Mouse (Mus musculus): ENCODE data around the gene Elmo1. TPM values are rescaled to one million over a fixed set of nuclear protein-coding genes. Genes with fewer than 3 reads are reported as not detected.

Gene Elmo1
- polyA plus RNA-seq, 1 experiment = not detected

DNA sequence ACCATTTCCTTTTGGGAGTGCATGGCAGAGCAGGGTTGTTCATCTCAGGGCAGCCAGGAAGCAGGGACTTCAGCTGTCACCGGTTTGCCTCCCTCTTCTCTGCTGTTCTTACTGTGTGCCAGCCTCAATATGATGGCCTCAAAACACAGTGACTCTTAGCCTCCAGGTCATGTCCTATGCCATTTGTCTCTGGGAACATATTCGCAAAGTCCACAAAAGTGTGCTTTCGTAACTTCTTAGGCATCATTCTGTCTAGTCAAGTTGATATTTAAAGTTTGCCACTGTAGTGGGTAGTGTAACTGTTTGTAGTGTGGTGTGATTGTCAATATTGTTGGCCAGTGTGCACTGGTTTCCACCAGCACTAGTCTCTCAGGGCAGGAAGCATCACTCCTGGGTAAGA is 40.3 kb downstream of the Elmo1 start:
- TF ChIP-seq GATA1 (IDR thresholded peaks at IDR 0.05; ENCODE audit: low read length) = no peak

DNA sequence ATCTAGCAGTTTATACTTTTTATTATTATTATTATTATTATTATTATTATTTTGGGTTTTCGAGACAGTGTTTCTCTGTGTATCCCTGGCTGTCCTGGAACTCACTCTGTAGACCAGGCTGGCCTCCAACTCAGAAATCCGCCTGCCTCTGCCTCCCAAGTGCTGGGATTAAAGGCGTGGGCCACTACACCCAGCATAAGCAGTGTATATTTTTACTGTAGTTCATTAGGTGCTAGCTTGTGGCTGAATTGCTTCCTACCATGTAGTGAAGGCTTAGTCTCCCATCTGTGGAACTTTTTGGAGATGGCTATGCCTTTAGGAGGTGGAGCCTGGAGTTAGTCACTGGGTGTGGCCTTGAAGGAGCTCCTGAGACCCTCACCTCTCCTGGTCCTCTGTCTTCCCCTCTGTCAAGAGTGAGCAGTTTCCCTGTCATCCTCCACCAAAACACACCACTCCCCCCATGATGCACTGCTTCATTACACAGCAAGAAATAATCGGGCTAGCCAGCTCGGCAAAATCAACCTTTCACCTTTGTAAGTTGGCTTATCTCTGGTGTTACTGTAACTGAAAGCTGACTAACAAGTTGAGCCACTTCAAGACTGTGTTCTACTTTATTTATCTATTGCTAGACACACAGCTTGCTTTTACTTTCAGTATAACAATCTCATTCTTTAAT is 41.1 kb downstream of the Elmo1 start:
- TF ChIP-seq GATA1 (IDR thresholded peaks at IDR 0.05; ENCODE audit: low read length) = no peak

DNA sequence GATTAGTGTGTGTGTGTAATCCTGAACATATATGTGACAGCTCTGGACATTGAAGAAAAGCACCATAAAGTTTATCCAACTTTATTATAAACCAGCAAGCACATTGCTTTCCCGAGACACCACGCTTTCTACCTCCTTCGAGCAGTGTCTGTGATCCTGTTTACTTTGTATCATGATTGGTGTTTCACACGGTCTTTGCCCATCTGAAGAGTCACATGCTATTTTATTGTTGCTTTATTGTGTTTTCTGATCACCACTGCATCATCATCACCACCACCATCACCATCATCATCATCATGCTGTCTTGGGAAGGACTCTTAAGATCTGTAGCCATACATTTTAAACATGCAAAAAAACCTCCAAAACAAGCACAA is 41.6 kb downstream of the Elmo1 start:
- no peak for TF ChIP-seq GATA1 (IDR thresholded peaks at IDR 0.05; ENCODE audit: low read length)

DNA sequence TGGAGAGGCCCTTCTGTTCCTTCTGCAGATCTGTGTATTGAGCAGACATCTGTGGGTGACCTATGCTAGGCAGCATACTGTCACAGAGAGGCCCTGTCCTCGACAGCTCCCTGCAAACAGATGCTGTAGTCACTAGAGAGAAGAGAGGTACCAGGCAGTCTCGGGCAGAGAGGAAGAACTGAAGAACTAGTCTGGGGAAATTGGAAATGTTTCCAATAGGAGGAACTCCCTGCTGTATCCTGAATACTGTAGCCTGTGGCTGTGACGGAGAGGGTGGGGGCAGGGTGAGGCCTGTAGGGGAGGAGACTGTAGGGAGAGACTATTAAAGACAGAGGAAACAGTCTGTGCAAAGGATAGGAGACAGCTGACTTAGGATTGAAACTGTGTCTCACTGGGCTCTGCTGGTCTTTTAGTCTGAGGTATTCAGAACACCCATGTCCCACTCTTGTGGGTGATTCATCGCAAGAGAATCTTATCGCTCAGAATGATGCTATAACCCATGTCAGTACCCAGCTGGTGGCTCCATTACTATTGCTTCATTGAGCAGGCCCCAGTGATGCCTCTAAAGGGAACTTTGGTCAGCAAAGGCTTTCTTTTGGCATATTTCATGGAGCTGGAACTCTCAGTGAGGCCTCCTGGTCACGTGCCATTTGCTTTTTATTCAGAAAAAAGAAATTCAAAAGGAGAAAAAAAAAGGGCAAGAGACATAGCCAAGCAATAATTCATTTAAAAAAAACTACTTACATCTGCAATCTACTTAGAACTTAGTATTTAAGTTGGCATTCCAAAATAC is 43.4 kb downstream of the Elmo1 start:
- no peak for TF ChIP-seq GATA1 (IDR thresholded peaks at IDR 0.05; ENCODE audit: low read length)

DNA sequence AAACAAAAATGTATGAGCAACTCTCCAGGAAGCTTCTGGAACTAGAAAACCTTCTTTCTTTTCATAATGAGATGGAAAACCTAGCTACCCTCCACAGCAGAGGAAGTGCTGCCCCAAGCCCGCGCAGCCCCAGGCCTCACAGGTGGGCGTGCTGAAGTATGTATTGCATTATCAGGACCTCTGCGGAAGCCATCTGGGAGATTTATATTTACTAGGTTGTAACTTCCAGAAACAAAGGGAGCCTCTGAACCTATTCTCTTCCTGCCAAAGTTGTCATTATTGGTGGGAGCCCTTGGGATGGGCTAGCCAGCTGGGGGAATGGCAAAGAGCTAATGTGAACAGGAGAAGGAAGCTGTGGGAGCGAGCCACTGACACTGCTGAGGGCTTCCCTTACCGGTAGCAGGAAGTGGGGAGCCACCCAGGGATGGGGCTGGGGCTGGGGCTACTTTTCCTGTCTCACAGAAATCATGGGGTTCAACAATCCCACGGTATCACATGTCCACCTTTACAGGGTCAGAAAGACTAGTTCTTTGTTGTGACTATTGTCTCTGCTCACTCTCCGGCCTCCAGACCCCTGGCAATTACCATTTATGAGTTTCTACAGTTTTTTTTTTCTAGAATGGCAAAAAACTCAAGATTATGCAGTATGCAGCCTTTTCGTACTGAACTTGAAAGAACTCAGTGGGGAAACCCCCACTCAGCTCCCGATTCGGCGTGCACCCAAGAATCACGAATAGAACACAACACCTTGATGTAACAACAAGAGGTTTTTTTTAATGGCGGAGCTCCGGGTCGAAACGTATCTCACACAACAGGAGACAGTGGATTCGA is 44.2 kb downstream of the Elmo1 start:
- TF ChIP-seq GATA1 (IDR thresholded peaks at IDR 0.05; ENCODE audit: low read length) = no peak

DNA sequence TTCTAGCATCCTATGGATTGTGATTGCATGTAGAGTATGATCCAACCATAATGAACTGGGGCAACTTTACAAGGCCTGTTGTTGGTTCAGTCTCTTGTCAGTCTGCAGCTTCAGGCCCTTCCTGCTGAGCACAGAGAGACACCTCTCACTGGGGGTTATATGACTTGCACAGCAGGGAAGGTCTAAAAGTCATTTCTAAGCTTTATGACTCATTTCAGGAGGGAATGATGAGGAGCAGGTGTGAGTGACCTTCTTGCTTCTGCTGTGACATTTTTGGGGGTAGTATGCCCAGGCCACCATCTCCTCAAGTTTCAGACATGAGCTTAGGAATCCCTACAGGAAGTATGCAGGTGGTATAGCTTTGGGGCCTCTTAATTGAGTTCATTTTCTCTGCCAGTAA is 46.4 kb downstream of the Elmo1 start:
- TF ChIP-seq GATA1 (IDR thresholded peaks at IDR 0.05; ENCODE audit: low read length) = no peak

DNA sequence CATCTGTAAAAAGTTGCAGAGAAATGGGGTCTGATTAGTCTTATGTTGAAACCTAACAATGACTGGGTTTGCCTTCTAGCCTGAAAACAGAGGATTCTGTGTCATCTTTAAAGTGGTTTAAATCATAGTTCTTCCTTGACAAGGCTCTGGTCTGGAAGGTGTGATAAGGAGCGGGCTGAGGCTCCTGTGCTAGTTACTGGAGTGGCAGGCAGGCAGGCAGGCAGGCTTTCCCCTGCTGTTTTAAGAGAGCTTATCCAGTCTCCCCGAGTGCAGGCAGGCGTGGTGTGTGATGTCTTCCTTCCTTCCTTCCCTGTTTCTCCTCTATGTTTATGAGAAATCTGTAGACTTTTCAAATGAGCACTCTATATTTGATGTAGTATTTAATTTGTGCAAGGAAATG is 48.1 kb downstream of the Elmo1 start:
- TF ChIP-seq GATA1 (IDR thresholded peaks at IDR 0.05; ENCODE audit: low read length) = no peak

DNA sequence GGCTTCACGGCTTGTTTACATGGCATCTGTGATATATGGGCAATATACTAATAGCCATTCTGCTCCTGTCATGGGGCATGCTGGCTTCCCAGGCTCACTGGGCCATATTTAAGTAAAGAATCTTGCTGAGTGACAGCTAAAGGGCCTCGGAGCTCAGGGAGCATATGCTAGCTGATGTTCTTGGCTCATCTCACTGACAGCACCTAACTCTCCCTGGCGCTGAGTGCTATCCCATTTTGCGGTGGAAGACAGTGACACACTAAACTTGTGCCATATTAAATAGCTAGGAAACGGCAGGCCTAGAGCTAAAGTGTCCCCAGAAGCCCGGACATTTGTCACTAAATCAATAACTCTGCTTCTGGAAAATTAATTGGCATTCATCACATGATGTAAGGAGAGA is 48.7 kb downstream of the Elmo1 start:
- TF ChIP-seq GATA1 (IDR thresholded peaks at IDR 0.05; ENCODE audit: low read length) = no peak

DNA sequence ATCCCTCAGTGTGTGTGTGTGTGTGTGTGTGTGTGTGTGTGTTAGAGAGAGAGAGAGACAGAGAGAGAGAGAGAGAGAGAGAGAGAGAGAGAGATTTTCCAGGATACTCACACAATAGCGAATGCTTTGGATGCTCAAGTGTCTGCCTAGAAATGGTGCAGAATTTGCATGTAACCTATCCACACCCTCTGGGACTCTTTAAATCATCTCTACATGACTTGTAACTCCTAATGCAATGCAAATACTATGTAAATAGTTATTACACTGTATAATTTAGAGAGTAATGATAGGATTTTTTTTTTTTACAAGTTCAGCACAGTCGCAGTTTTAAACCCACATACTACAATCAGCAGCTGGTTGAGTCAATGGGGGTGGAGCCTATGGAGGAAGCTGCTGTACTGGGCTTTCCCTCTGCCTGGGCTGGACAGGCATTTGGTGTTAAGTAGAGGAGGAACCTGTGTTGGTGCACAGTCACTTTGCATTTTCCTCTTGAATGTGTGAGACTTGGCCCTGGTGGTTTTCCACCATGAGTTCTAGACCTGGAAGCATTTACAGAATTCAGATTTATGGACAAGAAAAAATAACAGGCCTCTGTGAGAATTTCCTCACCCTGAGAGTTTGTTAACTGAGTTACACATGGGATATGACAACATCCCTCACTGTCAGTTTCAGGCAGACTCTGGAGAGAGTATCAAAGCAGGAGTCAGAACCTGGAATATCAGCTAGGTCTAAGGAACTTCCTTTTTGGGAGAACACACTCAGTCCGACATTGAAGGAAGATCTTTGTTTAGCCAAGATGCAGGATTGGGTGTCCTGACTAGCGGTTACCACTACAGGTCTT is 49.6 kb downstream of the Elmo1 start:
- TF ChIP-seq GATA1 (IDR thresholded peaks at IDR 0.05; ENCODE audit: low read length) = no peak

DNA sequence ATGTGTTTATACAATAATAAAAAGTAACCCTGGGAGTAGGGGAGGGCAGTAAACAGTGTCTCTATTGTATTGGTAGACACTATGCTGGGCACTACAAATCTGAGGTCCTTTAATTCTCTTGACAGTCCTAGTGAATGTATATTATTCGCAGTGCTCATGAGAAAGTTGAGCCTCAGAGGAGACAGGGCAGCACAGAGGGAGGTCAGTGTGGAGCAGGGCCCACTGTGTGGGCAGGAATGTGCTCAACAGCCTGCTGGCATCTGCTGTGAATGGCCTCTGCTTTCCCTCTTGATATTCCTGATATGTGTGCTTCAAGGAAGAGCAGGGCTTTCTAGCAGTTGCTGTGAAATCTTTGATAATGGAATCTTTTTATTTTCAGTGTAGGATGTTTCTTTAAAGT is 52.2 kb downstream of the Elmo1 start:
- TF ChIP-seq GATA1 (IDR thresholded peaks at IDR 0.05; ENCODE audit: low read length) = no peak

DNA sequence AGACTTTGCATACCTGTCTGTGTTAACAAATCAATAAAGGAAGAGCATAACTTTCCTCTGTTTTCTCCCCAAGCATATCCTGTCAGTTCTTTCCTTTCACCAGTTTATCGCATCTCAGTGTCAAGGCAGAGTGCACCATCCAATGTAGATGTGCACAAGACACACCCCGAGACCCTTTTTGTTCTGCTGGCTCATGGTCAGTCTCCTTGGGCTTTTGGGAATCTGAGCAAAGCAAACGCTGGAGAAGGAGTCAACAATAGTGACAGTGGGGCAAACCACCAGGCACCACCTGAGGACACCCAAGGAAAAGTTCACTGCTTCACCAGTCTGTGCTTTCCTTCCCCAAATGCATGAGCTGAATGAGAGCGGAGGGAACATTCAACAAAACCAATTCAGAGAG is 56.5 kb downstream of the Elmo1 start:
- TF ChIP-seq GATA1 (IDR thresholded peaks at IDR 0.05; ENCODE audit: low read length) = no peak

DNA sequence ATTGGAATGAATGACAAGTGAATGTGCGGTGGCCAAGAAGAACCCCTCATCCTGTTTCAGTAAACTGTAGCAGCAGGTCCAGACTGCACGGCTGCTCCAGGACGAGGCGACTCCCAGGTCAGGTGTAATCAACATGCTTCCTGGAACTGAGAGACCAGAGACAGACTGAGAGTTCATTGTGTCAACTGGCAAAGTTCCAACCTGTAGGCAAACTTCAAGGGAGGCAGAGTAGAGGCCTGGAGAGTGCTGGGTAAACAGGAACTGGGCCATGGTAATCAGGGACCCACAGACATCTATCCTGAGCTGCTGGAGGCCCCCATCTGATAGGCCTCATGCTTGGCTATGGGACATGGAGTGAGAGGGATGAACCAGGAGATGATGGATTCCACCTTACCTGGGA is 57.3 kb downstream of the Elmo1 start:
- no peak for TF ChIP-seq GATA1 (IDR thresholded peaks at IDR 0.05; ENCODE audit: low read length)

DNA sequence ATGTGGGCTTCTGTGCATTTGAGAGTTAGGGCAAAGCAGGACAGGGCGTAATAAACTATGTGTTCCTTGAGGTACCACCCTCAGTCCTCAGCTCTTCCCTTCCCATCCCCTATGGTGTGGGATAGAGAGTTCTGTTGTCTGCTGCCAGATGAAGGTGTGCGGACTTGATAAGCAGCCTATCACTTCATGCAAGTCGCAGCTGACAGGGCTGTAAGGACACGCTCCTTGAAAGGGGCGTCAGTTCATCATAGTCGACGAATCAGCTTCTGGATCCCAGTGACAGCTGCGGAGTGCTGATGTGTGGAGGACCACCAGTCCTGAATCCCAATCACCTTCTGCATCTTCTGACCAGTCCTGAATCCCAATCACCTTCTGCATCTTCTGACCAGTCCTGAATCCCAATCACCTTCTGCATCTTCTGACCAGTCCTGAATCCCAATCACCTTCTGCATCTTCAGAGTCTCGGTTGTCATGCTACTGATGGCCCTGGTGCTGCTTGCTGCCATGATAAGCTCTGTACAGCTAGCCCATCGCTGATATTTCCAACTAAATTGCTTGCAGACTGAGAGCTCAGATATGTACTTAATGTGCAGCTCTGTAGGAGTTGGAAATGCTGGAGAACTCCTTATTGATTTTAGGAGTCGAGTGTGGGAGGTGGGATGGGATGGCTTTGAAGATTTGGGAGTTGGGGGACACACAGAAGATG is 59.9 kb downstream of the Elmo1 start:
- no peak for TF ChIP-seq GATA1 (IDR thresholded peaks at IDR 0.05; ENCODE audit: low read length)

DNA sequence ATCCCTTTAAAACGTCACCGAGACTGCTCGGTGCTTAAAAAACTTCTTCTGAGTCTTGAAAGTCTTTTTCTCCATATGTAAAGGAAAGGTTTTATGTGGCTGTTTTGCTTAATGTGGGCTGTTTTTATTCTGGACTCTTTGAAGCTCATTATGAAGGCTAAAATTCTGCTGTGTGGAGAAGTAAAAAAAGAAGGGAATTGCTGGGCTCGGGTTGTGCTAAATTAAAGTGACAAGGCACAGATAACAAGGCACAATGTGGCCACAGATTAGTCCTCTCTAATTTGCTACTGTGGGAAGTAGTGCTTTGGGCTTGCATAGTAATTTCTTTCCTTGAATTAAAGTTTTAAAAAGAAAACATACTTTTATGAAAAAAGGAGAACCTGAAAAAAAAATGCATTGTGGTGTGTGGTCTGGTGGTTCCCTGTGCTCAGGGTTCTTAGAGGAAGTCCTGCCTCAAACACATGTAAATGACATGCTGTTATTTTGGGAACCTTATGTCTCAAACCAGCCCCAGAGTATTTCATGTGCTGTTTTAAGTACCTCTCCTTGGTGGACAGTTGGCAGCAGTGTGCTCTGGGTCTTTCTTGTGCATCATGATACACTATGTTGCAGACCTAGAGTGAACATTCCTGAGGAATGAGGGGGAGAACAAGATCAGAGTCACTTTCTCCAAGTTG is 61.0 kb downstream of the Elmo1 start:
- no peak for TF ChIP-seq GATA1 (IDR thresholded peaks at IDR 0.05; ENCODE audit: low read length)
